Mouse (Mus musculus) limb, embryonic 11.5 days (tissue): ENCODE data around the gene Mras. TPM values are rescaled to one million over a fixed set of nuclear protein-coding genes. Genes with fewer than 3 reads are reported as not detected.

Experiments used
- polyA plus RNA-seq: library from polyadenylated mRNA; unstranded; fragments of >200 nt; fragmentation: Nextera tagmentation; extraction: Ambion mirVana; gene quantifications from 2 replicates; pipeline ENCODE4 v1.2.1, GENCODE M21; 2014

Gene Mras
- polyA plus RNA-seq, 1 experiment from 2014 or later, result 14.1 TPM

Other genes with a start within 250 kb of the Mras start
- gene Faiml, start 200.1 kb downstream of the Mras start, polyA plus RNA-seq, result not detected in 2 replicates
- 46.5 and 47.0 TPM in 2 replicates for gene Cep70, start 194.0 kb downstream of the Mras start, polyA plus RNA-seq
- 0.13 and 0.34 TPM in 2 replicates for gene Esyt3, start 78.8 kb downstream of the Mras start, polyA plus RNA-seq
- gene Nme9, start 14.1 kb upstream of the Mras start, polyA plus RNA-seq, result 0.31 TPM in 1 of 2 replicates, not detected in the other
- gene Armc8, start 131.5 kb upstream of the Mras start, polyA plus RNA-seq, result 20.5 and 20.6 TPM in 2 replicates
- 31.2 and 35.4 TPM in 2 replicates for gene Dbr1, start 138.4 kb upstream of the Mras start, polyA plus RNA-seq
- not detected in 2 replicates for gene A4gnt, start 175.1 kb upstream of the Mras start, polyA plus RNA-seq
- gene Dzip1l, start 192.1 kb upstream of the Mras start, polyA plus RNA-seq, result 19.1 and 22.9 TPM in 2 replicates